In the genomic region with DNA sequence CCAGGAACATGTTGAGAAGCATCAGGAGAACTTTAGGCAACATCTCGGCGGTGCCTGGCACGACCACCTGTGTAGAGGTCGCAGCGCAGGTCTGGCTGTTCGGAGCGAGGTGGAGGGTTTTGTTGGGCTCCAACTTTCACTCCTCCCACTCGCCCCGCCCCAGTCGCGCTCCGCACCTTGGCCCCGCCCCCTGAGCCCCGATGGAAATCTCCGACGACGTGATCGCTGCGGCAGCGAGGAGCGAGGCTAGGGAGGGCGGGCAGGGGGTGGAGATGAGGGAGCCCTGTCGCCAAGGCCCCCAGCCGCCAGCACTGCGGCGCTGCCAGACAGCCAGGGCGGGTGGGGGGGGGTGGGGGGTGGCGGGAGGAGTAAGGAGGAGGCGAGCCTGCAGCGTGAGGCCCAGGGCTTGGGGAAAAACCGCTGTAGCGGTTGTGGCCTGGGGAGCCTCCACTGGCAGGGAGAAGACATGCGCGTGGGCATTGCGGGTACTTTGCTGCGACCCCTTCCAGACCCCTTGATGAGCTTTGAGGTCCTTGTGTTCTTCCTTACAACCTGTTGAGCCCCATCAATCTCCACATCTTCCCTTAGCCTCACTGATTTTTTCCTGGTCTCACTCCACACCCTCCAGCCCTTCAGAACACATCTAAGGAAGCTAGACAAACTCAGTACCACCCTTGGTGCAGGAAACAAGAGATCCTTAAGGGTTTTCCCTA, we compare ENCODE assay signal across 10 mouse cellular contexts. TPM values are rescaled to one million over a fixed set of nuclear protein-coding genes. Genes with fewer than 3 reads are reported as not detected.
DNase-seq lines count a peak whose midpoint lies in the region; ATAC-seq and TF ChIP-seq lines count a peak whose summit lies in the region.
"Had no signal": no experiment of that assay in that cellular context is flagged by ENCODE, and none has a peak within 500 bp of the region (broad histone marks: within the 10 kb centered on the region; RNA-seq: fewer than 3 reads in every experiment).

A gene (minus strand): TSS at position 145 of the 713 bp plus-strand sequence.

- peak within 1 kb of the TSS; percentile 33; the same call in 1 of the 2 replicates for H3K9ac ChIP-seq in embryonic facial prominence, embryonic 12.5 days
- H3K9ac ChIP-seq in heart, embryonic 14.5 days (ENCODE audit: low read length) = peak within 1 kb of the TSS; percentile 52
- 0 out of 2 replicates have a peak within 1 kb of the TSS, but pooled peaks have one; percentile 31 for H3K9ac ChIP-seq in kidney, postnatal 0 days (ENCODE audit: low read depth, low read length)

- no peak for DNase-seq in layer of hippocampus, adult 2 months (ENCODE audit: low spot score in 2 of 2)
- no peak for DNase-seq in layer of hippocampus, adult 9-10 months (ENCODE audit: low spot score)
- DNase-seq in kidney, postnatal 0 days (ENCODE audit: low spot score) = peak; percentile 51
- DNase-seq in lung, postnatal 4 days = peak; percentile 44 to 57
- DNase-seq in layer of hippocampus, adult 8-10 months (ENCODE audit: low spot score in 2 of 2) = no peak

- no peak for TF ChIP-seq CTCF in layer of hippocampus, adult 2 months (conservative IDR thresholded peaks at IDR 0.05)
- no peak for TF ChIP-seq CTCF in kidney, postnatal 0 days (IDR thresholded peaks at IDR 0.05; ENCODE audit: low read depth)
- no peak for TF ChIP-seq CTCF in testis, adult 2 months (IDR thresholded peaks at IDR 0.05; ENCODE audit: control insufficient read depth, insufficient read depth, insufficient replicate concordance, low read depth, low read length)

- H3K36me3 ChIP-seq in embryonic facial prominence, embryonic 12.5 days = 0 out of 2 replicates have a peak, but pooled peaks cover 3% of the 10 kb centered on the region
- no peaks in the 10 kb centered on the region for H3K36me3 ChIP-seq in heart, embryonic 14.5 days (ENCODE audit: control insufficient read depth, insufficient read depth, low read length)
- no peaks in the 10 kb centered on the region for H3K36me3 ChIP-seq in kidney, postnatal 0 days (ENCODE audit: insufficient read depth, low read length)
- H3K36me3 ChIP-seq in testis, adult 2 months (ENCODE audit: control insufficient read depth, insufficient read depth, low read length) = no peaks in the 10 kb centered on the region
- H3K36me3 ChIP-seq: G1E had no signal

- no peaks in the 10 kb centered on the region for H3K9me3 ChIP-seq in embryonic facial prominence, embryonic 12.5 days
- H3K9me3 ChIP-seq in heart, embryonic 14.5 days (ENCODE audit: control insufficient read depth, low read length) = no peaks in the 10 kb centered on the region
- H3K9me3 ChIP-seq in kidney, postnatal 0 days (replicated peaks; ENCODE audit: low read length) = no peaks in the 10 kb centered on the region
- H3K9me3 ChIP-seq: G1E had no signal

- peak; percentile 92 for ATAC-seq in embryonic facial prominence, embryonic 12.5 days (ENCODE audit: insufficient number of reproducible peaks, insufficient read depth, low FRiP score, low TSS enrichment)
- peak; percentile 47; the same call in 1 of the 2 replicates for ATAC-seq in heart, embryonic 14.5 days (ENCODE audit: insufficient number of reproducible peaks, insufficient read depth, low FRiP score, low read depth)
- peak; percentile 83 for ATAC-seq in kidney, postnatal 0 days (replicated peaks; ENCODE audit: low FRiP score, low read depth)

- no peaks in the 10 kb centered on the region for H3K27me3 ChIP-seq in embryonic facial prominence, embryonic 12.5 days
- no peaks in the 10 kb centered on the region for H3K27me3 ChIP-seq in heart, embryonic 14.5 days (ENCODE audit: control insufficient read depth, insufficient read depth, low read length)
- no peaks in the 10 kb centered on the region for H3K27me3 ChIP-seq in kidney, postnatal 0 days (ENCODE audit: insufficient read depth, low read length)
- no peaks in the 10 kb centered on the region for H3K27me3 ChIP-seq in testis, adult 2 months (ENCODE audit: control insufficient read depth, insufficient read depth, low read length)

- no peak within 1 kb of the TSS for H3K27ac ChIP-seq in layer of hippocampus, adult 2 months
- H3K27ac ChIP-seq in embryonic facial prominence, embryonic 12.5 days = 0 out of 2 replicates have a peak within 1 kb of the TSS, but pooled peaks have one; percentile 46
- H3K27ac ChIP-seq in heart, embryonic 14.5 days (replicated peaks in 1 of 2; ENCODE audit: control insufficient read depth in 1 of 2, insufficient read depth in 1 of 2, low read depth in 2 of 2, low read length in 2 of 2) = no peak within 1 kb of the TSS
- H3K27ac ChIP-seq in kidney, postnatal 0 days = no peak within 1 kb of the TSS
- no peak within 1 kb of the TSS for H3K27ac ChIP-seq in testis, adult 2 months (ENCODE audit: control insufficient read depth, insufficient read depth, low read depth, low read length)

- TF ChIP-seq POLR2A in testis, adult 2 months (IDR thresholded peaks at IDR 0.05; ENCODE audit: control insufficient read depth, low read depth, low read length) = no peak

- 12% methylated on average over 30 of the region's 36 CpGs for WGBS in embryonic facial prominence, embryonic 12.5 days
- 15% methylated on average over 32 of the region's 36 CpGs for WGBS in heart, embryonic 14.5 days
- 22% methylated on average over 27 of the region's 36 CpGs for WGBS in kidney, postnatal 0 days

- peak within 1 kb of the TSS; percentile 46 for H3K4me3 ChIP-seq in layer of hippocampus, adult 2 months
- H3K4me3 ChIP-seq in embryonic facial prominence, embryonic 12.5 days = peak within 1 kb of the TSS; percentile 47
- H3K4me3 ChIP-seq in heart, embryonic 14.5 days (ENCODE audit: control insufficient read depth in 1 of 2, insufficient read depth in 1 of 2, low read depth in 1 of 2, low read length in 2 of 2) = peak within 1 kb of the TSS; percentile 46 to 48
- H3K4me3 ChIP-seq in kidney, postnatal 0 days (replicated peaks; ENCODE audit: low read depth, low read length) = peak within 1 kb of the TSS; percentile 40
- peak within 1 kb of the TSS; percentile 68 for H3K4me3 ChIP-seq in testis, adult 2 months (ENCODE audit: control insufficient read depth, low read depth, low read length)

- H3K4me2 ChIP-seq in embryonic facial prominence, embryonic 12.5 days (replicated peaks) = peak within 1 kb of the TSS; percentile 56
- H3K4me2 ChIP-seq in heart, embryonic 14.5 days (ENCODE audit: low read length) = peak within 1 kb of the TSS; percentile 75
- H3K4me2 ChIP-seq in kidney, postnatal 0 days (ENCODE audit: low read length) = peak within 1 kb of the TSS; percentile 62

- H3K4me1 ChIP-seq in embryonic facial prominence, embryonic 12.5 days = no peaks in the 10 kb centered on the region
- no peaks in the 10 kb centered on the region for H3K4me1 ChIP-seq in heart, embryonic 14.5 days (ENCODE audit: control insufficient read depth in 2 of 2, insufficient read depth in 2 of 2, low read length in 2 of 2)
- no peaks in the 10 kb centered on the region for H3K4me1 ChIP-seq in kidney, postnatal 0 days (replicated peaks; ENCODE audit: insufficient read depth, low read length)
- peaks cover 8% of the 10 kb centered on the region for H3K4me1 ChIP-seq in testis, adult 2 months (ENCODE audit: control insufficient read depth, insufficient read depth, low read length)

RNA-seq across cellular contexts. Expression of the gene that starts here (rescaled TPM):
- under 1 TPM; 0.17 to 0.23 TPM for total RNA-seq in layer of hippocampus, adult 2 months (2021)
- 4.0 and 4.5 TPM in 2 replicates for polyA plus RNA-seq in embryonic facial prominence, embryonic 12.5 days (2016; fragmentation: Nextera tagmentation; extraction: Ambion mirVana)
- polyA plus RNA-seq in heart, embryonic 14.5 days (2014; fragmentation: Nextera tagmentation; extraction: Ambion mirVana) = 1.8 and 2.6 TPM in 2 replicates
- 0.99 TPM in 2 replicates for polyA plus RNA-seq in kidney, postnatal 0 days (2015; fragmentation: Nextera tagmentation; extraction: Ambion mirVana)
- polyA plus RNA-seq in testis, adult 2 months (2012; rRNA removed) = 0.25 and 0.28 TPM in 2 replicates
- total RNA-seq in layer of hippocampus, adult 8-10 months (2022) = under 1 TPM; 0.10 to 0.50 (median 0.15) TPM
- total RNA-seq: G1E; neutrophil, adult 5-6 weeks had no signal
- polyA plus RNA-seq: G1E had no signal

Comparison
In these comparisons a context has a peak if more than half of its experiments do, and no peak if none do; other contexts are left out.
1. Peak in DNase-seq, ATAC-seq, H3K4me3 ChIP-seq, H3K9ac ChIP-seq and H3K4me2 ChIP-seq in kidney, postnatal 0 days; RNA of the gene not detected or under 1 TPM.
2. DNase-seq: peak in lung, postnatal 4 days (2 of 2); none in layer of hippocampus, adult 2 months (0 of 2), layer of hippocampus, adult 9-10 months (single experiment) and layer of hippocampus, adult 8-10 months (0 of 2).
3. Peak in every context shown above with its lines, with median percentiles within 50 percentile points of each other: H3K4me3 ChIP-seq, ATAC-seq, H3K4me2 ChIP-seq and H3K9ac ChIP-seq.